Mouse (Mus musculus) forebrain, embryonic 14.5 days (tissue): Measurements from ENCODE around the gene Nup188. TPM values are rescaled to one million over a fixed set of nuclear protein-coding genes. Genes with fewer than 3 reads are reported as not detected.
A peak's percentile ranks its signal among the peaks of the same experiment; 100 is the strongest.

Experiments used
- ATAC-seq: fragments of 200-750 bp; cut with Nextera tagmentation; 2 replicates; pipeline ENCODE4 v1.8.0; 2017; ENCODE audit warnings: mild to moderate bottlenecking, moderate library complexity
- DNase-seq: peaks from one replicate; pipeline ENCODE4 v3.0.0-alpha.2; 2015; ENCODE audit warnings: low spot score
- H3K27ac ChIP-seq: fragments of 300-500 bp; sonication (generic); 2 replicates; pipeline ENCODE4 v1.5.1; 2014; ENCODE audit warnings: low read depth, mild to moderate bottlenecking, control low read depth, low read length, moderate library complexity
- H3K27me3 ChIP-seq: fragments of 300-500 bp; sonication (generic); replicated peaks from 2 replicates; pipeline ENCODE4 v1.6.1; 2014; ENCODE audit warnings: low read length, control low read depth, mixed read lengths; ENCODE audit not compliant: control insufficient read depth, insufficient read depth
- H3K36me3 ChIP-seq: fragments of 300-500 bp; sonication (generic); 2 replicates; pipeline ENCODE4 v1.6.1; 2014; ENCODE audit warnings: low read length, control low read depth; ENCODE audit not compliant: control insufficient read depth, insufficient read depth
- H3K4me1 ChIP-seq: fragments of 300-500 bp; sonication (generic); 2 replicates; pipeline ENCODE4 v1.6.1; 2014; ENCODE audit warnings: antibody characterized with exemption, low read length, control low read depth; ENCODE audit not compliant: control insufficient read depth, insufficient read depth
- H3K4me2 ChIP-seq: fragments of 300-500 bp; sonication (generic); 2 replicates; pipeline ENCODE4 v1.6.1; 2014; ENCODE audit warnings: mild to moderate bottlenecking, control low read depth, low read length
- H3K4me3 ChIP-seq: fragments of 300-500 bp; sonication (generic); 2 replicates; pipeline ENCODE4 v1.5.1; 2014; ENCODE audit warnings: low read depth, low read length, control low read depth
- H3K9ac ChIP-seq: fragments of 300-500 bp; sonication (generic); 2 replicates; pipeline ENCODE4 v1.6.1; 2014; ENCODE audit warnings: mild to moderate bottlenecking, low read length, control low read depth, moderate library complexity
- H3K9me3 ChIP-seq: fragments of 300-500 bp; sonication (generic); replicated peaks from 2 replicates; pipeline ENCODE4 v1.6.1; 2016; ENCODE audit warnings: low read length, control low read depth, mixed read lengths; ENCODE audit not compliant: control insufficient read depth
- WGBS: fragments of 180-500 bp; shearing (Covaris S2); extraction: QIAGEN DNeasy Blood & Tissue Kit; methylation state at CpG from one replicate; pipeline ENCODE4 v1.1.7; 2014; 5-methylcytosine and 5-hydroxymethylcytosine counted together
- polyA plus RNA-seq: library from polyadenylated mRNA; unstranded; fragments of >200 nt; fragmentation: Nextera tagmentation; extraction: Ambion mirVana; gene quantifications from 2 replicates; pipeline ENCODE4 v1.2.1, GENCODE M21; 2014

The Nup188 gene
- polyA plus RNA-seq, 1 experiment from 2014 or later, result 25.6 TPM

GRCm38 (mm10) chr2:30269241-30269990 is 16.8 kb upstream of the Nup188 start:
- Histone ChIP-seq H3K27me3 (no peaks in the 10 kb centered on the region), H3K4me3 (no peak overlapping the region), H3K27ac (no peak overlapping the region), H3K4me1 (peaks cover 8% of the 10 kb centered on the region; the same call in 1 of the 2 replicates), H3K9me3 (no peaks in the 10 kb centered on the region), H3K4me2 (no peak overlapping the region), H3K36me3 (peaks cover 14% of the 10 kb centered on the region), H3K9ac (no peak overlapping the region)
- WGBS, result 91% methylated on average over 17 of the region's 17 CpGs
- ATAC-seq, result no peak
- no peak for DNase-seq

GRCm38 (mm10) chr2:30270134-30270533 is 16.1 kb upstream of the Nup188 start:
- Histone ChIP-seq H3K27me3 (no peaks in the 10 kb centered on the region), H3K4me1 (peaks cover 8% of the 10 kb centered on the region; the same call in 1 of the 2 replicates), H3K9ac (no peak overlapping the region), H3K4me2 (no peak overlapping the region), H3K36me3 (peaks cover 7% of the 10 kb centered on the region), H3K9me3 (no peaks in the 10 kb centered on the region), H3K27ac (no peak overlapping the region), H3K4me3 (no peak overlapping the region)
- WGBS, result 28% methylated on average over 1 of the region's 1 CpGs
- peak; percentile 72 for ATAC-seq
- peak; percentile 88 for DNase-seq

- Histone ChIP-seq H3K4me1 (peaks cover 8% of the 10 kb centered on the region), H3K27ac (no peak within 1 kb of the TSS), H3K27me3 (no peaks in the 10 kb centered on the region), H3K4me3 (no peak within 1 kb of the TSS), H3K36me3 (0 out of 2 replicates have a peak, but pooled peaks cover 16% of the 10 kb centered on the region), H3K9me3 (no peaks in the 10 kb centered on the region), H3K9ac (no peak within 1 kb of the TSS), H3K4me2 (no peak within 1 kb of the TSS)
- 93% methylated on average over 11 of the region's 11 CpGs for WGBS
- no peak for ATAC-seq
- DNase-seq, result no peak
Observed at GRCm38 (mm10) chr2:30280743-30281142, 5.5 kb upstream of the Nup188 start, which contains the start of gene Gm28038. Gene Gm28038 (plus strand): TSS chr2:30281043.

GRCm38 (mm10) chr2:30281651-30282050 is 4.5 kb upstream of the Nup188 start:
- H3K9ac ChIP-seq, result no peak overlapping the region
- 83% methylated on average over 3 of the region's 3 CpGs for WGBS
- H3K4me1 ChIP-seq, result peaks cover 8% of the 10 kb centered on the region
- H3K4me2 ChIP-seq, result no peak overlapping the region
- H3K27me3 ChIP-seq, result no peaks in the 10 kb centered on the region
- DNase-seq, result no peak
- H3K4me3 ChIP-seq, result no peak overlapping the region
- no peaks in the 10 kb centered on the region for H3K9me3 ChIP-seq
- no peak overlapping the region for H3K27ac ChIP-seq
- H3K36me3 ChIP-seq, result 0 out of 2 replicates have a peak, but pooled peaks cover 12% of the 10 kb centered on the region
- ATAC-seq, result no peak

- WGBS, result 93% methylated on average over 2 of the region's 2 CpGs
- Histone ChIP-seq H3K27ac (no peak overlapping the region), H3K4me2 (no peak overlapping the region), H3K9me3 (no peaks in the 10 kb centered on the region), H3K36me3 (0 out of 2 replicates have a peak, but pooled peaks cover 12% of the 10 kb centered on the region), H3K9ac (no peak overlapping the region), H3K4me3 (no peak overlapping the region), H3K4me1 (peaks cover 18% of the 10 kb centered on the region), H3K27me3 (no peaks in the 10 kb centered on the region)
- ATAC-seq (no peak), DNase-seq (no peak)
Observed at GRCm38 (mm10) chr2:30283193-30283592, 3.0 kb upstream of the Nup188 start.

GRCm38 (mm10) chr2:30285004-30285403 is 1.2 kb upstream of the Nup188 start:
- DNase-seq, result no peak
- Histone ChIP-seq H3K9ac (no peak overlapping the region), H3K36me3 (0 out of 2 replicates have a peak, but pooled peaks cover 10% of the 10 kb centered on the region), H3K27ac (no peak overlapping the region), H3K4me1 (peaks cover 18% of the 10 kb centered on the region), H3K4me2 (peak overlapping the region; percentile 93), H3K4me3 (peak overlapping the region; percentile 95), H3K27me3 (no peaks in the 10 kb centered on the region), H3K9me3 (no peaks in the 10 kb centered on the region)
- ATAC-seq, result no peak
- 90% methylated on average over 5 of the region's 5 CpGs for WGBS

GRCm38 (mm10) chr2:30285416-30286181 is 598 bp upstream of the Nup188 start:
- Histone ChIP-seq H3K9ac (peak overlapping the region; percentile 92), H3K27ac (no peak overlapping the region), H3K4me3 (peak overlapping the region; percentile 95), H3K27me3 (no peaks in the 10 kb centered on the region), H3K36me3 (peaks cover 9% of the 10 kb centered on the region; the same call in 1 of the 2 replicates), H3K4me1 (peaks cover 18% of the 10 kb centered on the region), H3K4me2 (peak overlapping the region; percentile 93), H3K9me3 (no peaks in the 10 kb centered on the region)
- ATAC-seq, result peak; percentile 68
- DNase-seq, result no peak
- 15% methylated on average over 38 of the region's 38 CpGs for WGBS

GRCm38 (mm10) chr2:30287027-30287373 is 803 bp downstream of the Nup188 start:
- WGBS, result under 1% methylated on average over 10 of the region's 10 CpGs
- peak overlapping the region; percentile 95 for H3K4me3 ChIP-seq
- H3K27ac ChIP-seq, result no peak overlapping the region
- no peaks in the 10 kb centered on the region for H3K9me3 ChIP-seq
- peak overlapping the region; percentile 93 for H3K4me2 ChIP-seq
- peaks cover 18% of the 10 kb centered on the region for H3K4me1 ChIP-seq
- H3K27me3 ChIP-seq, result no peaks in the 10 kb centered on the region
- ATAC-seq, result no peak
- H3K9ac ChIP-seq, result peak overlapping the region; percentile 92
- DNase-seq, result peak; percentile 51
- H3K36me3 ChIP-seq, result peaks cover 12% of the 10 kb centered on the region; the same call in 1 of the 2 replicates
